Mouse (Mus musculus) adrenal gland, postnatal 10 days (tissue): Measurements from ENCODE around the gene Xpc. TPM values are rescaled to one million over a fixed set of nuclear protein-coding genes. Genes with fewer than 3 reads are reported as not detected.
A peak's percentile ranks its signal among the peaks of the same experiment; 100 is the strongest.

Experiments
- DNase-seq: peaks from one replicate; pipeline ENCODE4 v3.0.0; 2021; ENCODE audit warnings: mixed read lengths
- long read RNA-seq, 2 experiments: library from polyadenylated mRNA; stranded (forward); transcript quantifications; one replicate each; pipeline ENCODE4 v2.0.0; 2021
- total RNA-seq, 2 experiments: library from RNA; stranded (reverse); gene quantifications; 2 replicates each; pipeline ENCODE4 v1.2.3; 2021

Gene Xpc
- 10 to 100 TPM; 12.1 to 14.4 TPM for total RNA-seq
- long read RNA-seq, experiment 1, transcript Xpc-201 (16 exons, 3,634 nt): major isoform, 19 of 36 reads
- long read RNA-seq, experiment 1, partial matches to known transcripts: 12 of 36 reads
- long read RNA-seq, experiment 1, other reads (novel, unspliced or antisense): 5 of 36 reads
- long read RNA-seq, experiment 2, transcript Xpc-201 (16 exons, 3,634 nt): major isoform, 13 of 16 reads
- long read RNA-seq, experiment 2, partial matches to known transcripts: 2 of 16 reads
- long read RNA-seq, experiment 2, other reads (novel, unspliced or antisense): 1 of 16 reads

- peak; percentile 99 for DNase-seq
Observed at GRCm38 (mm10) chr6:91515545-91516449, at the start of gene Xpc, which contains the start of gene Lsm3. Gene Xpc (minus strand): TSS chr6:91515888. Gene Lsm3 (plus strand): TSS chr6:91515928.

- DNase-seq: peak; percentile 39
Observed at GRCm38 (mm10) chr6:91563031-91563430, 47.3 kb upstream of the Xpc start.

GRCm38 (mm10) chr6:91560186-91560585, 44.5 kb upstream of the Xpc start:
- no peak for DNase-seq

- DNase-seq: no peak
Observed at GRCm38 (mm10) chr6:91559371-91559770, 43.7 kb upstream of the Xpc start.

GRCm38 (mm10) chr6:91558565-91558964, 42.9 kb upstream of the Xpc start:
- no peak for DNase-seq

GRCm38 (mm10) chr6:91552693-91553092, 37.0 kb upstream of the Xpc start:
- no peak for DNase-seq

GRCm38 (mm10) chr6:91551671-91552070, 36.0 kb upstream of the Xpc start:
- DNase-seq: no peak

- DNase-seq: no peak
Observed at GRCm38 (mm10) chr6:91549621-91550020, 33.9 kb upstream of the Xpc start.

GRCm38 (mm10) chr6:91547313-91547712, 31.6 kb upstream of the Xpc start:
- no peak for DNase-seq

GRCm38 (mm10) chr6:91546241-91546884, 30.7 kb upstream of the Xpc start:
- no peak for DNase-seq

GRCm38 (mm10) chr6:91543056-91543455, 27.4 kb upstream of the Xpc start:
- DNase-seq: no peak

- no peak for DNase-seq
Observed at GRCm38 (mm10) chr6:91541276-91541675, 25.6 kb upstream of the Xpc start.

- no peak for DNase-seq
Observed at GRCm38 (mm10) chr6:91536047-91536765, 20.5 kb upstream of the Xpc start.

- DNase-seq: peak; percentile 29
Observed at GRCm38 (mm10) chr6:91535231-91535630, 19.5 kb upstream of the Xpc start.

GRCm38 (mm10) chr6:91534268-91534667, 18.6 kb upstream of the Xpc start:
- no peak for DNase-seq

- no peak for DNase-seq
Observed at GRCm38 (mm10) chr6:91533771-91534170, 18.1 kb upstream of the Xpc start.

- no peak for DNase-seq
Observed at GRCm38 (mm10) chr6:91533359-91533758, 17.7 kb upstream of the Xpc start.

- DNase-seq: no peak
Observed at GRCm38 (mm10) chr6:91532661-91533060, 17.0 kb upstream of the Xpc start.

GRCm38 (mm10) chr6:91531276-91531675, 15.6 kb upstream of the Xpc start:
- no peak for DNase-seq

- DNase-seq: no peak
Observed at GRCm38 (mm10) chr6:91530673-91531072, 15.0 kb upstream of the Xpc start.

- DNase-seq: peak; percentile 25
Observed at GRCm38 (mm10) chr6:91528265-91528664, 12.6 kb upstream of the Xpc start.

- no peak for DNase-seq
Observed at GRCm38 (mm10) chr6:91527227-91527860, 11.7 kb upstream of the Xpc start.
